In genomic region chr14:21851996-21852791, GRCm38 (mm10) we compare ENCODE assay signal across 11 mouse cellular contexts. TPM values are rescaled to one million over a fixed set of nuclear protein-coding genes. Genes with fewer than 3 reads are reported as not detected.
A peak's percentile ranks its signal among the peaks of the same experiment; 100 is the strongest.
DNase-seq lines count a peak whose midpoint lies in the region; ATAC-seq and TF ChIP-seq lines count a peak whose summit lies in the region.
"Had no signal": no experiment of that assay in that cellular context is flagged by ENCODE, and none has a peak within 500 bp of the region (broad histone marks: within the 10 kb centered on the region; RNA-seq: fewer than 3 reads in every experiment).

No protein-coding gene starts in this region.

- no peak overlapping the region for H3K4me3 ChIP-seq in layer of hippocampus, adult 2 months

- no peak for TF ChIP-seq CTCF in layer of hippocampus, adult 2 months (conservative IDR thresholded peaks at IDR 0.05)

- ATAC-seq in megakaryocyte, adult 5-6 weeks (ENCODE audit: poor library complexity, severe bottlenecking), result peak; percentile 43

- intact Hi-C loops in left cerebral cortex, postnatal 4 days (cut with DNase I), result no loop called here

- DNase-seq in layer of hippocampus, adult 2 months (ENCODE audit: low spot score in 2 of 2), result no peak
- DNase-seq in layer of hippocampus, adult 9-11 months, result no peak
- DNase-seq in gastrocnemius, adult 18-20 months (ENCODE audit: low spot score), result peak; percentile 46
- DNase-seq in liver, result peak; percentile 67
- no peak for DNase-seq in retina, postnatal 1 day
- no peak for DNase-seq in left cerebral cortex, postnatal 4 days
- DNase-seq in thymus, postnatal 0 days (ENCODE audit: low spot score), result no peak
- DNase-seq: kidney, adult 9 months; right cerebral cortex, postnatal 14 days; thymus, adult 18-20 months had no signal

- peak overlapping the region; percentile 75 for H3K27ac ChIP-seq in layer of hippocampus, adult 2 months

RNA-seq across cellular contexts. Expression of gene Comtd1, which starts 3.4 kb away (rescaled TPM):
- 10 to 100 TPM; 25.4 to 27.5 TPM for total RNA-seq in layer of hippocampus, adult 2 months (2021)
- total RNA-seq in gastrocnemius, adult 18-20 months (2021), result 10 to 100 TPM in 1 of 2 experiments, 1 to 10 TPM in 1; 6.1 to 11.3 TPM
- 8.0 and 14.3 TPM in 2 replicates for total RNA-seq in megakaryocyte, adult 5-6 weeks (2015)
- 0.89 and 5.4 TPM in 2 replicates for total RNA-seq in megakaryocyte, adult 5-6 weeks (2017)
- 10 to 100 TPM; 41.5 to 52.5 TPM for total RNA-seq in left cerebral cortex, postnatal 4 days (2021)
- 26.3 and 29.1 TPM in 2 replicates for polyA plus RNA-seq in thymus, postnatal 0 days (2015; fragmentation: Nextera tagmentation; extraction: Ambion mirVana)

RNA-seq across cellular contexts. Expression of gene Vdac2, which starts 27.2 kb away (rescaled TPM):
- 100 to 1,000 TPM; 223 to 230 TPM for total RNA-seq in layer of hippocampus, adult 2 months (2021)
- total RNA-seq in gastrocnemius, adult 18-20 months (2021), result 100 to 1,000 TPM; 304 to 312 TPM
- 293 and 324 TPM in 2 replicates for total RNA-seq in megakaryocyte, adult 5-6 weeks (2015)
- total RNA-seq in megakaryocyte, adult 5-6 weeks (2017), result 231 and 287 TPM in 2 replicates
- 100 to 1,000 TPM; 182 to 185 TPM for total RNA-seq in left cerebral cortex, postnatal 4 days (2021)
- 266 and 279 TPM in 2 replicates for polyA plus RNA-seq in thymus, postnatal 0 days (2015; fragmentation: Nextera tagmentation; extraction: Ambion mirVana)

Comparison
In these comparisons a context has a peak if more than half of its experiments do, and no peak if none do; other contexts are left out.
1. DNase-seq: peak in gastrocnemius, adult 18-20 months (single experiment) and liver (single experiment); none in layer of hippocampus, adult 2 months (0 of 2), layer of hippocampus, adult 9-11 months (single experiment), retina, postnatal 1 day (single experiment), left cerebral cortex, postnatal 4 days (single experiment) and thymus, postnatal 0 days (single experiment).